In the genomic region with DNA sequence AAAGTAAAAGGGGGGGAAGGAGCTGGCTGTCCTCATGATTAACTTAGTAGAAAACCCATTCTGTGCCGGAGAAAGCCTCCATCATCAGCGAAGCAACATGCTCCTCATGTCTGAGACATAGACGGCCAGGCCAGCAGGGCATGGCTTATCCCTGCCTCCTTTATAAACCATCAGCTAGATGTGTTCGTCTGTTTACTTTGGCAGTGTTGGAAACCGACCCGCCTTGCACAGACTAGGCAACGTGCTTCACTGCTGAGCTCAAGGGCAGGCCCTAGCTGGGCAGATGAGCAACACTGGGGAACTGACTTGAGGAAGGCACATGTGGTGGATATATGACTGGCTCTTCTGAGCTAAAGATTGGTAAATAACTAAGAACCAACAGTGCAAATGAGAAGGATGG, we compare ENCODE assay signal across 12 mouse cellular contexts.
DNase-seq lines count a peak whose midpoint lies in the region; ATAC-seq and TF ChIP-seq lines count a peak whose summit lies in the region.
"Had no signal": no experiment of that assay in that cellular context is flagged by ENCODE, and none has a peak within 500 bp of the region (broad histone marks: within the 10 kb centered on the region; RNA-seq: fewer than 3 reads in every experiment).

No protein-coding gene starts in this region.

- peak; percentile 75; the same call in 1 of the 2 replicates for ATAC-seq in intestine, embryonic 16.5 days
- ATAC-seq in frontal cortex, adult (ENCODE audit: low TSS enrichment) = no peak
- ATAC-seq: midbrain, embryonic 16.5 days had no signal

- no peak overlapping the region for H3K4me2 ChIP-seq in intestine, embryonic 16.5 days (ENCODE audit: low read depth, low read length)
- H3K4me2 ChIP-seq: liver, embryonic 15.5 days had no signal

- WGBS in liver, adult 2 months = 41% methylated on average over 7 of the region's 7 CpGs
- WGBS in intestine, embryonic 16.5 days = 30% methylated on average over 7 of the region's 7 CpGs

- no peaks in the 10 kb centered on the region for H3K4me1 ChIP-seq in liver, adult 2 months (ENCODE audit: control insufficient read depth, insufficient read depth, low read length)
- H3K4me1 ChIP-seq in intestine, embryonic 16.5 days (ENCODE audit: control insufficient read depth, insufficient read depth, low read length) = peaks cover 18% of the 10 kb centered on the region
- H3K4me1 ChIP-seq: liver, embryonic 15.5 days had no signal

- H3K27ac ChIP-seq in liver, adult 2 months (replicated peaks; ENCODE audit: insufficient read depth, low read depth, low read length) = no peak overlapping the region
- no peak overlapping the region for H3K27ac ChIP-seq in intestine, embryonic 16.5 days (ENCODE audit: low read length)
- H3K27ac ChIP-seq: embryonic facial prominence, embryonic 10.5 days; layer of hippocampus, adult 2 months; liver, embryonic 15.5 days had no signal

- H3K27me3 ChIP-seq in liver, adult 2 months (ENCODE audit: control insufficient read depth, insufficient read depth, low read length) = no peaks in the 10 kb centered on the region
- no peaks in the 10 kb centered on the region for H3K27me3 ChIP-seq in intestine, embryonic 16.5 days (replicated peaks; ENCODE audit: control insufficient read depth, insufficient read depth, low read length)
- H3K27me3 ChIP-seq: liver, embryonic 15.5 days had no signal

- H3K79me2 ChIP-seq in liver, adult 2 months (ENCODE audit: control insufficient read depth, insufficient read depth, low read length) = no peaks in the 10 kb centered on the region

- peak; percentile 32 for DNase-seq in liver, adult 2 months (ENCODE audit: extremely low read depth, low read depth, low spot score)
- DNase-seq in liver = no peak
- DNase-seq in adrenal gland, postnatal 10 days = peak; percentile 32
- DNase-seq in lung, postnatal 36 days = peak; percentile 47
- DNase-seq in retina, postnatal 1 day = no peak
- DNase-seq: cerebellum, adult 2 months had no signal

- H3K9ac ChIP-seq in liver, adult 2 months (ENCODE audit: low read depth, low read length) = no peak overlapping the region
- no peak overlapping the region for H3K9ac ChIP-seq in intestine, embryonic 16.5 days (ENCODE audit: low read depth, low read length)
- H3K9ac ChIP-seq: liver, embryonic 15.5 days had no signal

- H3K4me3 ChIP-seq in liver, adult 2 months (ENCODE audit: insufficient read depth, low read depth, low read length) = no peak overlapping the region
- no peak overlapping the region for H3K4me3 ChIP-seq in intestine, embryonic 16.5 days (ENCODE audit: low read length)
- H3K4me3 ChIP-seq: embryonic facial prominence, embryonic 10.5 days; layer of hippocampus, adult 2 months; liver, embryonic 15.5 days had no signal

- no peak for TF ChIP-seq CTCF in liver, adult 2 months (IDR thresholded peaks at IDR 0.05; ENCODE audit: low read depth, low read length)

- no peaks in the 10 kb centered on the region for H3K9me3 ChIP-seq in intestine, embryonic 16.5 days (ENCODE audit: control insufficient read depth, low read length)
- H3K9me3 ChIP-seq: embryonic facial prominence, embryonic 10.5 days; liver, embryonic 15.5 days had no signal

- TF ChIP-seq POLR2A in liver, adult 2 months (IDR thresholded peaks at IDR 0.05; ENCODE audit: extremely low read depth, insufficient read depth, low read length) = no peak

- no peaks in the 10 kb centered on the region for H3K36me3 ChIP-seq in liver, adult 2 months (ENCODE audit: control insufficient read depth, insufficient read depth, low read length)
- H3K36me3 ChIP-seq in intestine, embryonic 16.5 days (ENCODE audit: control insufficient read depth, insufficient read depth, low read length) = no peaks in the 10 kb centered on the region
- H3K36me3 ChIP-seq: embryonic facial prominence, embryonic 10.5 days had no signal

Comparison
In these comparisons a context has a peak if more than half of its experiments do, and no peak if none do; other contexts are left out.
1. DNase-seq: peak in liver, adult 2 months (single experiment), adrenal gland, postnatal 10 days (single experiment) and lung, postnatal 36 days (single experiment); none in liver (single experiment) and retina, postnatal 1 day (single experiment).